Mouse (Mus musculus) embryonic fibroblast, embryonic 13.5 days (primary cell): ENCODE measurements around the gene Gm45021.

Source experiments
- CTCF ChIP-seq: IDR thresholded peaks from 2 replicates; pipeline ENCODE4 v1.5.1; 2011; ENCODE audit warnings: mild to moderate bottlenecking, control low read depth, low read length, moderate library complexity, borderline replicate concordance; ENCODE audit not compliant: insufficient read depth
- POLR2A ChIP-seq: IDR thresholded peaks from 2 replicates; pipeline ENCODE4 v1.6.1; 2011; ENCODE audit warnings: low read depth, mild to moderate bottlenecking, control low read depth, low read length, moderate library complexity

DNA sequence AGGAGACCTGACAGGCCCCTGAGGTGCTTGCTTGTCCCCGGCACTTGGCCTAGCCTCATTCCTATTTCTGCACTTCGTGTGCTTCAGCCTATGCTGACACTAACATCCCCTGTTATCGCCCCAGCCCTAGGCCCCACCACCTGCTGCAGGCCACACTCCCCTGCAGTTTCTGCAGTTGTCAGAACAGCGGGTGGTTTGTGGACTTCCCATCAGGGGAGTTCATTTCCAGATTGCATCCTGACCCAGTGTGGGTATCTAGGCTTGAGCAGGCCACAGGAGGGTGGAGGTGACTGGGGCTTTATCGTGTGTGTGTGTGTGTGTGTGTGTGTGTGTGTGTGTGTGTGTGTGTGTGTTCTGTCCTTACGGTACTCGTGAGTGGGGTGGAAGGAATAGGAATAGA lies 20.1 kb downstream of the Gm45021 start:
- TF ChIP-seq POLR2A = no peak
- no peak for TF ChIP-seq CTCF
